Mouse (Mus musculus): ENCODE results near the gene Mrtfa.

Gene Mrtfa

DNA sequence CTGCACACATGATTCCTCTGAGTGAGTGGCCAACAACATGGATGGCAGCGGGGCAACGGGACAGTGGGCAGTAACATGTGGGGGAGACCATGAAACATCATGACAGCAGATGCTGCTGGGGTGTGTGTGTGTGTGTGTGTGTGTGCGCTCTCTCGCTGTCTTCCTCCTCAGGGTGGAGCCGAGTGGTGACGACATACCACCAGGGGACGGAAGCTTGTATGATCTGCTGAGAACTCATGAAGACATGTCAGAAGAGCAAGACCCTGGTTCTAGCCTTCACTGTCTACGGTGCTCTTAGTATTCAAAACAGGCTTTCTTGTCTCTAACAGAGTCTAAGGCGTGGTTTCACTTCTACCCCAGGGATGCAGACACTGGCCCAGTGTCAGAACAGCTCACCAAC, 146.1 kb downstream of the Mrtfa start:
- in situ Hi-C loops (cut with MboI; ENCODE audit: unreplicated experiment in 2 of 2) = loop anchor here in 1 of 2 experiments (10.0 kb wide), 1 partner anchor 780 kb away; the partner anchor contains the start of gene Rps19bp1

DNA sequence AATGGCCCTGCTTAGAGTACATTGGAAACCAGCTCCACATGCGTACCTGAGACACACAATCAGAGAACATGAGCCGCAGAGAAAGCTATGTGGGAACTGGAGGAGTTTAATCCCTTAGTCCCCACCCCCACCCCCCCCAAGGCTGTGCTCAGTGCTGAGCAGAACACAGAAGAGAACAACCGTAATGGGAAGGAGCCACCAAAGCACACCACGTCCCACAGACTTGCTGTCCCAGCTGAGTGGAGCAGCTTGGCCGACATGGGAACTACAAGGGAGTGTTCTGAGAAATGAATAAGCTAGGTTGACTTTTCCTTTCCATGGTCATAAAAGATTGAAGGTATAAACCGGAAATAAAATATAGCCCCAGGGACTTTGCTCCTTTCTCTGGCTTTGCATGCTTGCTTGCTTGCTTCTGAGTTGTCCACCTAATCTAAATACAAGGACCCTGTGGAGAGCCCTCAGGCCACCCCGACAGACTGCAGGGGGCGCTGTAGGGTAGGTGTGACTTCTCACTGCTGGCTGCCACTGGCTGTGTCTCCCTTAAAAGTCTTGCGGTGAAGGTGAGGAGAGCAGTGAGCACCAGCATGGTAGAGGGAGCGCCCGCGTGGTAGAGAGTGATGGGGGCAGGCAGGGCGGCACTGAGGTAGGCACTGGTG, 148.2 kb downstream of the Mrtfa start:
- in situ Hi-C loops (cut with MboI; ENCODE audit: unreplicated experiment in 2 of 2) = loop anchor here in 1 of 2 experiments (10.0 kb wide), 1 partner anchor 778 kb away; the partner anchor contains the start of gene Rps19bp1

DNA sequence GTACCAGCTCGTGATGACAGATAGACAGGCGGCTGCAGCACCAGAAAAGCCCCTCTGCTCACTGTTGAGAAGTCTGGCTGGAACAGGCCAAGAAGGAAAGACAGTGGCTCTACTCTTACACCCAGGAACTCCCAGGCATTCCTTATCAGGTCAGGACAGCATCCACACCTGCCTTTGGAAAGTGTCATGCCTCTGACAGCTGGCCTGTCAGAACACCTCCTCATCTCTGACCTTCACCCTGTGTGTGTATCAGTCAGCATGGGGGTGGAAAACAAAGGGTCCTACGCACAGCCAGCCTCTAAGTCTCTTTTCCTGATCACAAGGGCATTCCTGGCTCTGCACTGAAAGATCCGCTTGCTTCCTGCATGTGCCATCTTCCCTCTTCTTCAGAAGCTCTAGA, 148.8 kb downstream of the Mrtfa start:
- in situ Hi-C loops (cut with MboI; ENCODE audit: unreplicated experiment in 2 of 2) = loop anchor here in 1 of 2 experiments (10.0 kb wide), 1 partner anchor 777 kb away; the partner anchor contains the start of gene Rps19bp1

DNA sequence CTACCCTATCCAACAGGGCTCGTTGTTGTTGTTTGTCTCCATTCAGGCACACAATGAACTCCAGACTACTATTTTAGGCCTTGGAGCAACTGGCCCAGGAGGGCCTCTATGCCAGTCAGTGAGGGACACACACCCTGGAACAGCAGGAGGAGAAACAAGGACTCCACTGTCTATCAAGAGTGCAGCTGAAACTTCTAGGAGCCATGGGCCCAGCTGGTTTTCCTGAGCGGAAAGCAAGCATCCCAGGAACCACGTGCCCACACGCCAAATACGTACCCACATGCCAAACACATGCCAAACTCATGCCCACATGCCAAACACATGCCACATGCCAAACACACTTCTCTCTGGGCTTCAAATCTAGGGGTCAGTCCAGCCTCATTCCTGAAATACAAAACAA, 152.1 kb downstream of the Mrtfa start:
- in situ Hi-C loops (cut with MboI; ENCODE audit: unreplicated experiment in 2 of 2) = no loop called here

DNA sequence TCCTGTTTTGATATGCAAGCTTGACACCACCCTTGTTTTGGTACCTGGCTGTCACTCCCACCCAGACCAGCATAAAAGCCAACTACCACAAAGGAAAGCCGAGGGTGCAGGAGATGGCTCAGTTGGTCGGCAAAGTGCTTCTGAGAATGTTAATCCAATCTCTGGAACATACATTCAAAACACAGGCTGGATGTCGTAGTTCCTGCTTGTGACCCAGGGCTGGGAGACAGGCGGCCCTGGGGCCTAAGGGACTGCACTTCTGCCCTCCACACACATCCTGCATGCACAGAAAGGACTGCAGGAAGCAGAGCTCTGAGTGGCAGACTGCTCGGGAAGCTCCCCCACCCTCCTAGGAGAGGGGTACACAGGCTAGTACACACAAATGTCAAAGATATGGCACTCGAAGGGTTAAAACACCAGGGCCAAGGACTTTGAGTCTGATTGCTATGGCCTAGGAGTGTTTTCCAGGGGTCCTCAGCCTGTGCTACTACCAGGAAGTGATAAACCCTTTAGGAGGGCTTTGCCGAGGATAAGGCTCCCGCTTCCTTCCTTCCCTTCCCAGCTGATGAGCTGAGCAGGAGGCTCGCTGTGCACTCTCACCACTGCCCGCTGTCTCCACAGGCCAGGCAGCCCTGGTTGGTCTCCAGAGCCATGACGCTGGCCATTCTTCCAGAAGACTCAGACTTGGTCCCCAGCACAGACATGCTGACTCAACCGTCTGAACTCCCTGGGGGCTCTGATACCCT, 155.0 kb downstream of the Mrtfa start:
- in situ Hi-C loops (cut with MboI; ENCODE audit: unreplicated experiment in 2 of 2) = no loop called here

DNA sequence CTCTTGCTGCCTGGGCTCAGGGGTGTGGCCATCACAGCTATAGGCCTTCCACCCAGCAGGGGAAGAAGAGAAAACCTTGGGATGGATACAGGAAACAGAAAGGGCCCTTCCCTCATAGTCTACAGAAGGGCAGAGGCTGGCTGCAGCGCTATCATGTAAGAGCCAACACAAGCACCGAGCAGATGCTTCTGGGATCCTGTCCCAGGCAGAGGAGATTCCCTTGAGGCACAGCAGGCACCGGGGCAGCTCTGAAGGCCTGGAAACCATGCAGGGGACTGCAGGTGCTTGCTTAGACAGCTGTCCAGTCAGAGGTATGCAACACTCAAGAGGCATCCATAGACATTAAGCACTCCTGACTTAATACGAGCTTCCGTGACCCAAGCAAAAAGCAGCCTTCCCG, 156.4 kb downstream of the Mrtfa start:
- in situ Hi-C loops (cut with MboI; ENCODE audit: unreplicated experiment in 2 of 2) = no loop called here

DNA sequence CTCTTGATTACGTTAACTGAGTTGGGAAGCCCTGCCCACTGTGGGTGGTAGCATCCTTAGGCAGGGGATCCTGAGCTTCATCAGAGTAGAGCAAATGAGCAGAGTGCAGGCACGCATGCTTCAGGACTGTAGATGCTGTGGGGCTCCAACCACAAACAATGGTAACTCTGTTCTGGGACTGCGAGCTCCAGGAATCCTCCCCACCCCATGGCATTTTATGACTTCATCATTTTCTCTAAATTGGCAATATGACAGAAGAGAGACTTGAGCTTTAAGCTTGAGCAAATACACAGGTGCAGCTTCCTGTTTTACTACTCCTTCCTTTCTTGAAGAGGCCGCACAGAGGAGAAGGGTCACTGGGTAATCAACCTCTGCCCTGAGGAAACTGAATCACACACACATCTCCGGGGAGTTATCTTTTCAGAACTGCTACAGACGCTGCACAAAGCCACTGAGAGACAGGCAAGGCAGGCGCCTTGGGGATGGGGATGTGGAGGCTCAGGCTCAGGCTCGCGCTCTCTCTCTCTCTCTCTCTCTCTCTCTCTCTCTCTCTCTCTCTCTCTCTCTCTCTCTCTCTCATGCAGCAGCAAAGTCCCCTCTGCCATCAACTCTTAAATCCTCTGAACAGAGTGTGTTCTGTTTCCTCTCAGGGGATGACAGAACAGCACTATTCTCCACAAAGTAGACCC, 157.5 kb downstream of the Mrtfa start:
- in situ Hi-C loops (cut with MboI; ENCODE audit: unreplicated experiment in 2 of 2) = no loop called here

DNA sequence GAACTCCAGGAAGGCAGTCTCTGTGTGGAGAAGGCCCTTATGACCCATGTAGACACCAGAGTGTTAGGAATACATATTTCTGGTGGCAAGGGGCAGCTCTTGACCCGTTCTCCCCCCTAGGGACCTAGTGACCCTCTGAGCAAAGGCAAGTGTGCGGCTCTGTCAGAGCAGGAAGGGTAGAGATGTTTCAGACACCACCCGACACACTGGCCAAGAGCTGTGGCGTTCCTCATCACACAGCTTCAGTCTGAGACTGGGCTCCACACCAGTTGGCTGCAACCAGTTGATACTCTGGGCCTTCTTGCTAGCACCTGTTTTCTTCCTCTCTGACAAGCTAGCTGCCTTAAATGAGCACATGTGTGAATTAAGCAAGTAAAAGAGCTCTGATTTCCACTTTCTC, 158.9 kb downstream of the Mrtfa start:
- in situ Hi-C loops (cut with MboI; ENCODE audit: unreplicated experiment in 2 of 2) = no loop called here

DNA sequence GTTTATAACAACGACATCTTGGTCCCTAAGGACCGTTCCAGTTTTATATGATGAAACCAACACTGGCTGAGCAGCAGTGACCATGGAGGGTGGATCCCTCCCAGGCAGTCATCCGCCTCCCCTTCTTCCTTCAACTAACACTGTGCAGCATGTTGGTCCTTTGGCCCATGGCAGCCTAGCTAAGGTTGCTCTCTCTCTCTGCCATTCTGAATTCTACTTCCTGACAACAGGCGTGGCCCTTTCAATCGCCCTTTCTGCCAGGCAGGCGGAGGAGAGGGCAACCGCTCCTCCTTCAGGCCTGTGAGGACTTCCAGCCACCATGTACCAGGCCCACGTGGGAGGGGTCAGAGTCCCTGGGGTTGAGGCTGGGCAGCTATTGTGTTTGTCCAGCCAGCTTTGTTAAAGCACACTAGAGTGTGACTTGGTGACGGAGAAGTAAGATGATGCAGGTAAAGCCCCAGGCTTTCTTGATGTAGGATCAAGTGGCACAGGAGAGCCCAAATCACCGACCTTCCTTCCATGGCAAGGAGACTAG, 159.6 kb downstream of the Mrtfa start:
- in situ Hi-C loops (cut with MboI; ENCODE audit: unreplicated experiment in 2 of 2) = no loop called here

DNA sequence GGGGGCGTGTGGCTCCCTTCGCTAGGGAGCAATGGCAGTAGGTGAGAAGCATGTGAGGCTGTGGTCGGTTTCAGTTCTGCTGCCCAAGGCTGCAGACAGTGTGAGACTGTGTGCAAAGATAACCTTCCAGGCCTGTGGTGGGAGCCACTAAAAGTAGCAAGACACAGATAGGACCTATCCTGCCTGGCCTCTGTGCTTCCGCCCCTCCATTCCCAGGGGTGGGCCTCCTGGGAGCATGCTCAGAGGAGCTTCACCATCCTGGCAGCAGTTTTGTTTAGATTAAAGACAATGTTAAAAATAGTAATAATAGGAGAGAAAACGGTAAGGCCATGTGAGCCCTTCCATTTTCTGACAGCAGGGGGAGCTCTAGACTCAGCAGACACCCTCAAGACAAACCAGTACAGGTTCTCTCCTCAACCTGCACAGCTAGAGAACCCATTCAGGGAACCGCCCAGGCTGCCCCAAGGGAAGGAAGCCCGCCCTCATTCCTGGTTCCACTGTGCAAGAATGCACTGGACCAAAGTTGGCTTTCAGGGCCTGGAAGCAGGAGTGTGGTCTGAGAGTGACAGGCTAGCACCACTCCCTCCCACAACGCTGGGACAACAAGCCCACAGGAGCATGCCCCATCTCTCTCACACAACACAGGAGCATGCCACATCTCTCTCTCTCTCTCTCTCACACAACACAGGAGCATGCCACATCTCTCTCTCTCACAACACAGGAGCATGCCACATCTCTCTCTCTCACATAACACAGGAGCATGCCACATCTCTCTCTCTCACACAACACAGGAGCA, 163.0 kb downstream of the Mrtfa start:
- in situ Hi-C loops (cut with MboI; ENCODE audit: unreplicated experiment in 2 of 2) = no loop called here

DNA sequence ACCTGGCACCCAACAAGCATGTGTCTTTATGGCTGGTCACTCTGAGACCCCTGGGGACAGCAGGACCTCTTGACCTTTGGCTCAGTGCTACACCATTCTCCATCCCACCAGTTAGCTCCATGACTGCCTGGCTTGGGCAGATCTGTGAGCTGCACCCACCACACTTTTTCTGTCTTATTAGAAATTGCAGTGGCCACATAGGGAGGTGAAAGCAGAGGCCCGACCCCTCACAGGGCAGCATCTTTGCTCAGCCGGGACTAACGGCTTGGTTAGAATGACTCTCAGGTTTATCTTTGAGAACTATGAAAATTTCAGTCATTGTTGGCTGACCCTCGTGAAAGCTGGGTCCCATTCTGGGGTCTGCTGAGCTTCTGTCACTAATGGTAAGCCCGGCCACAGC, 163.7 kb downstream of the Mrtfa start:
- in situ Hi-C loops (cut with MboI; ENCODE audit: unreplicated experiment in 2 of 2) = no loop called here

DNA sequence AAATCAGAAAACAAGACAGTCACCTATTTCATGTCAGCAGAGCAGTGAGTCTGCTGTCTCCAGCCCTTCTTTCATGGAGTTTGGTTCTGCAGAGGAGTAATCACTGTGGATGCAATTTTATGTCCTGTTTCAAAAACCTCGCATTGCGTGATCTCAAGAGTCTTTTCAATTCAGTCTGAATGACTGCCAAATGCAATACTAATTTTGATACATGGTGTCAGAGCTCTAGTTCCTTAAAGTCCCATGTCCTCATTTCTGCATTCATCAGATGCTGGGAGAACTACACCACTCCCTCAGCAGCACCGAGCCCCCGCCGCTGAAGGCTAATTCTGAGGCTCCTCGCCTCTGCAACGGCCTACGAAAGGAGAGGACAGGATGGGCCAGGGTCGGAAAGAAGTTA, 166.7 kb downstream of the Mrtfa start:
- in situ Hi-C loops (cut with MboI; ENCODE audit: unreplicated experiment in 2 of 2) = no loop called here

DNA sequence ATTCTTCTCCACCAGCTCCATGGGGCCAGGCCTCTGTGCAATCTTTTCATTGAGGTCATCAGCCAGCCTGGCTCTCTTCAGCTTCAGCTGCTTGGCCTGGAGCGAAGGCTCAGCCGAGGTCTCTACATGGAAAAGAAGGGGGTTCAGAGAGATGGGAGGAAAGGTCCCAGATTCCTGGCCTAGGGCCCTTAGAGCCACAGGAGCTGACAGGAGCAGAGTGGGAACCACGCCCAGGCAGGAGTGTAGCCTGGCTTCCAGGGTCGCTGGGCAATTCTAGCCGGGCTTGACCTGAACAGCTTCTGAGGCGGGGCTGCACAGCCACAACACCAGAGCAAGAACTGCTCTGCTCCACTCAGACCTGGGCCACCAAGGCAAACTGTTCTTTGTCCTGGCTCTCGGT, 168.1 kb downstream of the Mrtfa start:
- in situ Hi-C loops (cut with MboI; ENCODE audit: unreplicated experiment in 2 of 2) = no loop called here

DNA sequence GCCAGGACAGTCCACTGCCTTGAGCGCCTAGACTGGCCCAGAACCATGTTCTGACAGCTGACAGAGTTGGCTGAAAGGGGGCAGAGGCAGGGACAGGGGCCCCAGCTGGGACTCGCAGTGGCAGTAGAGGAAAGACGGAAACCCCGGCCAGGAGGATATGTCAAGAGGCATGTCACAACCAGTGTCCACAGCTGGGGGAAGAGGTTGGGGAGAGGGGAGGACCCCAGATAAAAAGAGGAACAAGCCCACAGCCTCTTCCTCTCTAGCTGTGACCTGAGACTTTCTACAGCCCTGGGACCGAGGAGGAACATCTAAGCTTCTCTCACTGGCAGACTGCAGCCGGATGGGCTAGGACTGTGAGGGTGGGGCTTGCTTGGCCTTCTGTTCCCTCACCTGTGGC, 169.2 kb downstream of the Mrtfa start:
- in situ Hi-C loops (cut with MboI; ENCODE audit: unreplicated experiment in 2 of 2) = no loop called here

DNA sequence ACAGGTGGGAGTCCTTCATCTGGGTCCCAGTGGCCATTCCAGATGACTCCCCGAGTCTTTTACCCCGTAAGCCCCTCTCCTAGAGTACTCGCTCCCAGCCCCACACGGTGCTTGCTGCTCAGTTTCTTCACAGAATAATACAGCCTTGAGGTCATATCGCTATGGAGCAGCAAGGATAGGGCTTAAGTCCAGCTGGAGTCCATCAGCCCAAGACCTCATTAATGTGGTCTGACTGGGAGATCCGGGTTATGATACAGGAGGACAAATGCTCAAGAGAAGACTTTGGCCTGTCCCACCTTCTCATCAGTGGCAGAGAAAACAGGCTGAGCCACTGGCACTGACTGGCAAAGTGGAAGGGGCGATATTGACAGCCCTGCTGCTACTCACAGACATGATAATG, 173.2 kb downstream of the Mrtfa start:
- in situ Hi-C loops (cut with MboI; ENCODE audit: unreplicated experiment in 2 of 2) = loop anchor here in 1 of 2 experiments (5.0 kb wide), 1 partner anchor 35 kb away; no protein-coding TSS in a partner anchor

DNA sequence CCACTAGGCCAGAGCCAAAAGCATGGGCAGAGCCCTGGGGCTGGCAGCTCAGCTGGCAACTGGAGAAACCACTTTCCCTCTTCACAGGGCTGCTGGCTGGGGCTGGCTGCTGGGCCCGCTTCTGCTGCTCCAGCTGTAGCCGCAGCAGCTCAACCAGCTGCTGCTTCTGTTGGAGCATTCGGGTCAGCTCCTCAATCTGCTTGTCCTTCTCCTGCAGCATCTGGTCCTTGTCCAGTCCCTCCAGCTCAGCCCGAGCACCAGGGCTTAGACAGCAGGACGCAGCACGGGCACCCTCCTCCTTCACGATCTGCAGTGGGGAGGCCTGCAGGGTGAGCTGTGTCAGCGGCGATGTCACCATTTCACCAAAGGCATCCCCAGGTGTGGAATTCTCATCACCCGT, 174.1 kb downstream of the Mrtfa start:
- in situ Hi-C loops (cut with MboI; ENCODE audit: unreplicated experiment in 2 of 2) = loop anchor here in 1 of 2 experiments (5.0 kb wide), 1 partner anchor 36 kb away; no protein-coding TSS in a partner anchor

DNA sequence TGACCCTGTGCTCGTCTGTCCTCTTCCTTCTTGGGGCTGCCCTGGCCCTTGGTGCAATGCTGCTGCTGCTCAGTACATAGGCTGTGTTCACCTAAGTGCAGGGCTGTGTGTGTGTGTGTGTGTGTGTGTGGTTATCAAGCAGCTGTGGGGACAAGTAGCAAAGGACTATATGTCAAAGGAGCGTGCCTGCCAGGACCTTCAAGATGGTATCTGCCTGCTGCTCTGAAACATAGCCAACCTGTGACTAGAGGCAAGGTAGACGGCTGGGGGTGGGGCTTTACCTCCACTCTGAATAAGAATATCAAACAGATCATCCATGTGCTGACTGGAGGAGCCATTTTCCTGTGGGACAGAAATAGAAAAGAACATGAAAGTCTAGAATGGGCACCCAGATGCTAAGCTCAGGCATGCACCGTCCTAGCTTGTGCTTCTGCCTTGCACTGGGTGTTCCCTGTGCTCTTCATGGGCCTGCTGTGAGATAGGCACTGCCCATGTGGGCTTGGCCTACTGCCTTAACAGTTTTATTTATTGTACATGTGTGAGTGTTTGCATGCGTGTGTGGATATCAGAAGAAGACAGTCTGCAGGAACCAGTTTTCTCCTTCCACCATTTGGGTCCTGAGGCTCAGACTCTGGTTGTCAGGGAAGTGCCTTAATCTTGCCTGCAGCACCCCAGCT, 175.4 kb downstream of the Mrtfa start:
- in situ Hi-C loops (cut with MboI; ENCODE audit: unreplicated experiment in 2 of 2) = loop anchor here in 1 of 2 experiments (5.0 kb wide), 1 partner anchor 37 kb away; no protein-coding TSS in a partner anchor

DNA sequence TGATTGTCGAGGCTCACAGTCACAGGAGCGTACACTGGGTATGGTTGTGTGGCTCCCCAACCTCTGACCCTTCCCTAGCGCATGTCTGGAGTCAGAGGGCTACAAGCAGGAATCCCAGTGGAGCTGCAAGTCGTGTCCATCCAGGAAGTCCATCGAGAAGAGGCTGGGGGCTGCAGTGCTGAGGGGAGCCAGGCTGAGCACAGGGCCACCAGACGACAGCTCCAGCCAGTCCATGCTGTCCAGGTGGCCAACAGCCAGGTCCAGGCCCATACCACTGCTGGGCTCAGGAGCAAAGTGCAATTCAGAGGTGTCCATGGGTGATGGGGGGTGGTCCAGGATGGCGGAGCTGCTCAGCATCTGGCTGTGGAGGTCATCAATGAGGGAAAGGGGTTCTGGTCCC, 177.4 kb downstream of the Mrtfa start:
- in situ Hi-C loops (cut with MboI; ENCODE audit: unreplicated experiment in 2 of 2) = no loop called here

DNA sequence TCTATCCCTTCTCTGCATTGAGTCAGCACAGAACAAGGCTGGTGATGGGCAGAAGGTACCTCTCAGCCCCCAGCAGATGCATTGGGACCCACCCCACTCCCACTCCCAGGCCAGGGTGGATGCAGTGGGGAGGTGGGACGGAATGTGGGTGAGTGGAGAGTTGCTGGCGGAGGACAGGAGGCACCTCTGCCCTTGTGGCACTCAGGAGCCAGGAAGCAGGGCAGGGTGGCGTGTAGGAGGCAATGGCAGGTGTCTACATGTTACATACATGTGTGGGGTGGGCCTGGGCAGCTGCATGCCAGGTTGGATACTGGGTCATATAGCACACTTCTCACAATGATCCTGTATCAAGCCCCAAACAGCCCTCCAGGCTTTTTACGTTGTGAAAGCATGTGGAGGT, 178.2 kb downstream of the Mrtfa start:
- in situ Hi-C loops (cut with MboI; ENCODE audit: unreplicated experiment in 2 of 2) = no loop called here

DNA sequence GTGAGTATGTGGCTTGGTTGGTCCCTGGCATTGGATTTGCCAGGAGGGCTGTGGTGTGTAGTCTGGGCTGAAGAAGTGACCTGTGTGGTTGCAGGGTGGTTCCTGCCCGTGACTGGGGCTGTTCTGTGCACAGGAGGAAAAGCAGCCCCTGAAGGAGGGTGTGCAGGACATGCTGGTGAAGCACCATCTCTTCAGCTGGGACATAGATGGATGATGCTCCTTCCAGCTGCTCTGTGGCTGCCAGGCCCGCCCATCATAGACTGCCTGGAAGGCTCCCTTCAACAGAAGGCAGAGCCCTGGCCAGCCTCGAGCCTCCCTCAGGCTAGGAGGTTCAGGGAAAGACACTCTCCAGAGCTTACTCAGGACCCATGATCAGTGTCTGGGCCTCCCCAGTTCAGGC, 179.0 kb downstream of the Mrtfa start:
- in situ Hi-C loops (cut with MboI; ENCODE audit: unreplicated experiment in 2 of 2) = no loop called here

Data from v-Abl transformed pro-B cells (cell line).